Mouse (Mus musculus) bone marrow macrophage, adult 2 months (primary cell): ENCODE measurements around the gene Lemd1. TPM values are rescaled to one million over a fixed set of nuclear protein-coding genes. Genes with fewer than 3 reads are reported as not detected.
"Not testable (repeated sequence)": the region's sequence is repeated elsewhere in the genome, so short reads cannot be mapped to it uniquely, and the experiment has no call there.

ENCODE experiments used
- H3K27ac ChIP-seq: 2 replicates; pipeline ENCODE4 v1.5.1; 2012; ENCODE audit warnings: low read depth, low read length; ENCODE audit not compliant: insufficient read depth
- H3K4me1 ChIP-seq: 2 replicates; pipeline ENCODE4 v1.6.1; 2012; ENCODE audit warnings: low read length; ENCODE audit not compliant: control insufficient read depth, insufficient read depth
- H3K4me3 ChIP-seq: 2 replicates; pipeline ENCODE4 v1.5.1; 2012; ENCODE audit warnings: mild to moderate bottlenecking, low read length, moderate library complexity; ENCODE audit not compliant: insufficient read depth
- CTCF ChIP-seq: IDR thresholded peaks from 2 replicates; pipeline ENCODE4 v1.5.1; 2012; ENCODE audit warnings: low read depth, mild to moderate bottlenecking, low read length, moderate library complexity
- POLR2A ChIP-seq: IDR thresholded peaks from 2 replicates; pipeline ENCODE4 v1.6.1; 2012; ENCODE audit warnings: mild to moderate bottlenecking, low read depth, low read length, borderline replicate concordance
- polyA plus RNA-seq: library from polyadenylated mRNA; stranded (reverse); fragments of >200 nt; gene quantifications from 2 replicates; pipeline ENCODE4 v1.2.4, GENCODE M21; 2012; ENCODE audit not compliant: missing spikeins, insufficient read depth, insufficient read length

The Lemd1 gene
- polyA plus RNA-seq, 1 experiment = not detected

DNA sequence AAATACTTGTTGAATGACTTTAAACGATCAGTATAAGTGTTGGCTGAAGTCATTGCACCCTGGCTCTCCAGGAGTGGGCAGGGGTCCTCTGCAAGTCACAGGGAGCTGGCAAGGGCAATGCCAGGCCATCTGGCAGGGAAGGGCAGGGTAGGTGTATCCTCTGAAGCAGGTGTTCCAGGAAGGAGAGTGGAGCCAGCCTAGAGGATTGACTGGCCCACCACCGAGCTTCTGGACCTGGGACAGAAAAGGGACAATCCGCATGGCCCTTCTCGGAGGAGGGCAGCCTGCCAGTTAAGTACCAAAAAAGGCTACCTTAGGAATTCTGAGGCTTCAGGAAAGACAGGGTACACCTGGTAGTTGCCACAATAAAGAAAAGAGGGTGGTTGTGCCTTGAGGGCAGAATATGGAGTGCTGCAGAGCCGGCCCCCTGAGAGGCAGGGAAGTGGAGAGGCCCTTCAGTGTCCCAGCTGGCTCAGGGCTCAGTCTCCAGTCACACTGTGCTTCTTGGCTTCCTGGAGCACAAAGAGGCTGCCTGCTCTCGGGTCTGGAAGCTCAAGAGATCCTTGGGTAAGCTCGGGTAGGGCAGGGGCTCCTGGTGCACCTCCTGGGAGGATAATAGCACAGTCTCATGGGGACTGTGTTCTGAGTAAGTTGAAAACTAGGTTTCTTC is 29.9 kb upstream of the Lemd1 start:
- Histone ChIP-seq H3K4me3 (no peak overlapping the region), H3K27ac (no peak overlapping the region), H3K4me1 (no peaks in the 10 kb centered on the region)
- TF ChIP-seq POLR2A (no peak), CTCF (no peak)

DNA sequence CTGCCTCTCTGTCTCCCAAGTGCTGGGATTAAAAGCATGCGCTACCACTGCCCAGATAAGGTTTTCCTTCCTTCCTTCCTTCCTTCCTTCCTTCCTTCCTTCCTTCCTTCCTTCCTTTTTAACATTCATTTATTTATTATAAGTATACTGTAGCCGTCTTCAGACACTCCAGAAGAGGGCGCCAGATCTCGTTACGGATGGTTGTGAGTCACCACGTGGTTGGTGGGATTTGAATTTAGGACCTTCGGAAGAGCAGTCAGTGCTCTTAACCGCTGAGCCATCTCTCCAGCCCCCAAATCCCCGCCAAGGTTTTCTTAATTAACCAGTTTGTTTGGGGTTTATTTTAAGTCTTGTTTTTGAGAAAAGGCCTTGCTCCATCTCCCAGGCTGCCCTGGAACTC is 28.6 kb upstream of the Lemd1 start:
- not testable (repeated sequence) for H3K4me1 ChIP-seq, H3K4me3 ChIP-seq
- peak; percentile 34; the same call in 1 of the 2 replicates for TF ChIP-seq CTCF

DNA sequence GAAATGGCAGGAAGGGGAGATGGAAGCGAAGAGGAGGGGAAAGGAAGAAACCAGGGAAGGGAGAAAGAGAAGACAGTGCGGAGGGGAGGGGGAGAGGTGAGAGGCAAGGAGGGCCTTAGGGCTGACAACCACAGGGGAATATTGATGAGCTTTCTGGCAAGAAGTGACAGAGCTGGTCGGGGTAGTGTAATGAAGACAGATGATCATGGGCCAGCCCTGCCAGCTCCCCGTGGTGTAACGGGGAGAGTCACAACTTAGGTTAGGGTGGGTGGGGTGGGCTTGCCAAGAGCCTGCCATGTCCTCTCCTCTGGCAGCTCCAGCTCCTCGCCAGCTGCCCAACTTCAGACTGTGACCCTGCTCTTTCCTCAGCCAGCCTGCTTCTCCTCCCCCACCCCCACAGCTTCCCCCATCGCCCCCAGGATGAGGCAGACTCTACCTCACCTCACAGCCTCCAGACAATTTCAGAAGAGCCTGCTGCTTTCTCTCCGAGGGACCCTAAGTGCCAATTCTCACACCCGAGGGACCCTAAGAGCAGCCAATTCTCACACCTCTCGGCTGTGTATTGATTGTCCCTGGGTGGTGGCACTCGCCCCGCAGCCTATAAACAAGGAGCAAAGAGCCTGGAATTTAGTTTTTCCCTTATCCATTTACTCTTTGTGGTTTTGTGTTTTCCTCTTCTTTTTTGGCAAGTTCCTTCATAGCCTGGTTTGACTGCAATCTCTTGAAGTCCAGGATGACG is 26.3 kb upstream of the Lemd1 start:
- Histone ChIP-seq H3K4me1 (no peaks in the 10 kb centered on the region), H3K27ac (no peak overlapping the region), H3K4me3 (no peak overlapping the region)
- TF ChIP-seq CTCF = no peak
- TF ChIP-seq POLR2A = no peak

More for the DNA sequence above, 28.6 kb upstream of the Lemd1 start:
- not testable (repeated sequence) for H3K27ac ChIP-seq

DNA sequence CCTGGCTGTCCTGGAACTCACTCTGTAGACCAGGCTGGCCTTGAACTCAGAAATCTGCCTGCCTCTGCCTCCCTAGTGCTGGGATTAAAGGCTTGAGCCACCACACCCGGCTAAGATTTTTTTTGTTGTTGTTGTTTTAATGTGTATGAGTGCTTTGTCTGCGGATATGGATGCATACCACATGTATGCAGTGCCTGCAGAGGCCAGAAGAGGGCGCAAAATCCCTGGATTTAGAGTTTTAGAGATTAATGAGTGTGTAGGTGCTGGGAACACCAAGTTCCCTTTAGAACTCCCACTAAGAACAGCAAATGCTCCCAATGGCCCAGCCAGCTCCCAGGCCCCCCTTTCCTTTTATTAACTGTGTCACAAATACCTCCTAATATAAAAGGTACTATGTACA is 25.4 kb upstream of the Lemd1 start:
- TF ChIP-seq CTCF (0 out of 2 replicates have a peak, but pooled peaks have one; percentile 7), POLR2A (no peak)
- Histone ChIP-seq H3K4me1 (no peaks in the 10 kb centered on the region), H3K4me3 (no peak overlapping the region), H3K27ac (no peak overlapping the region)

DNA sequence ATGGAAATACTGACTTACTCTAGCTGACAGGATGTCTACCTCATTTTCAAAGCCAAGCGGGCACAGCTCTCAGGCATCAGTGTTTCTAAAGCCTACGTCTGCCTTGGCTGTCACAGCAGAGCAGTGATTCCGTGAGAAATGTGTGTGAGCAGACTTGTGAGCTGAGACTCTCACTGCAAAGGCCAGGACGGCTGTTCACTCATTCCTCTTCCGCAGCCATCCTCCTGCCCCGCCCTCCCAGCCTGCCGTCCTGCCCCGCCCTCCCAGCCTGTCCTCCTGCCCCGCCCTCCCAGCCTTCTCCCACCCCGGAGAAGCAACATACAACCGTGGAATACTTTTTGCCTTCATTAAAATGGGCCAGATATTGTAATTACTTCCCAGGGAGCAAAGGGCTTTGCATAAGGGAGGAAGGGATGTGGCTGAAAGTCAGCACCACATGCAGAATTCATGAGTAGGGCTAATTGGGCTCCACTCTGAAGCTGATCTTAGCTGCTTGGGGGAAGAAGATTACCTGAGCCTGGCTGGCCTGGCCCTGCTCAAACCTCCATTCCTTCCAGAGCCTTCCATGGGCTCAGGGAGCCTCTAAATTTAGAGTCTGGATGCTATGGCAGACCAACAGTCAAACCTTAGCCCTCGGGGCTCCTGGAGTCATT is 23.0 kb upstream of the Lemd1 start:
- TF ChIP-seq POLR2A = no peak
- TF ChIP-seq CTCF = no peak
- Histone ChIP-seq H3K4me3 (no peak overlapping the region), H3K27ac (no peak overlapping the region), H3K4me1 (no peaks in the 10 kb centered on the region)

DNA sequence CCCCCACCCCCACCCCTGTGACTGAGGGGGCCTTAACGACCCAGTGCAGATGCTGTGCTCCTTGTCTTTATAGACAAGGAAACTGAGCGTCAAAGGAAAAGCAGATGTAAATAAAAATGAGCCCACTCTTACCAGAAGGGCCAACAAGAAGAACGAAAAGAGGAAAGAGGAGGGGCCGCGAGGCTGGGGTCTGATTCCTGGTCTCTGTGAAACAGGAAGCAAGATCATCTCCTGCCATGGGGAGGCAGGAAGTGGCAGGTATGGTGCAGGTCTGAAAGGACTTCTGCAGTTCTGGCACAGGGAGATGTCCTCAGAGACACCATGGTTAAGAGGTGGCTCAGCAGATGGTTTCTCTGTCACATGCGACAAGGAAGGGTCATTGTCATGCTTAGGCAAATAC is 20.5 kb upstream of the Lemd1 start:
- no peak for TF ChIP-seq POLR2A
- no peaks in the 10 kb centered on the region for H3K4me1 ChIP-seq

DNA sequence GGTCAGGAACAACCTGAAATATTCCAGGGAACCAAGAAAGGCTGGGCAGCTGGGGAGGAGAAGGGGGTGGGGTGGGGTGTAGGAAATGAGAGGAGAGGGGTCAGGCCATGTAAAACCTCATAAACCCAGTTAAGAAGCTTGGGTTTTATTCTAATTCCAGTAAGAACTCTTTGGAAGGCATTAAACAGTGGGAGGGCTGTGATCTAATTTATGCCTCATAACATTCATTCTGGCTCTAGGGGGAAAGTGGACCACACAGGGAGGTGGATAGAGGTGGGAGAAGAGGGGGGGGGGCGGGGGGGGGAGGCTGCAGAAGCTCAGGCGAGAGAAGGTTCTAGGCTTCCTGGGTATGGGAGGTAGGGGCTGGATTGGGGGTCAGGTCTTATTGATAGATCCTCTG is 19.6 kb upstream of the Lemd1 start:
- no peaks in the 10 kb centered on the region for H3K4me1 ChIP-seq
- no peak overlapping the region for H3K27ac ChIP-seq
- no peak overlapping the region for H3K4me3 ChIP-seq
- no peak for TF ChIP-seq CTCF

More for the DNA sequence above, 20.5 kb upstream of the Lemd1 start:
- no peak overlapping the region for H3K27ac ChIP-seq
- no peak overlapping the region for H3K4me3 ChIP-seq

DNA sequence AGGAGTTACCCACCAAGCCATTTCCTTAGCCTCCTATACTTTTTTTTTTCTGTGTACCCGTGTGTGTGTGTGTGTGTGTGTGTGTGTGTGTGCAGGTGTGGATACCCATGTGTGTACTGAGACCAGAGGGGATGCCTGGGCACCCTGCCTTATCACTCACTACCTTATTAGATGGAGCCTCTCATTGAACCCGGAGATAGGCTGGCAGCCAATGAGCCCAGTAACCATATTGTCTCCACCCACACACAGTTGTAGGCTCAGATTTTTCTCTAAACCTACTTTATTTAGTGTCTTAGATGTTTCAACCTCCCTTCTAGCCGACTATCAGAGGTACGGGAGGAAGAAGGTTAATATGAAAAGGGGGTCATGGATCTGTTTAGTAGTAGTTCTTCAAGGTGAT is 4.9 kb upstream of the Lemd1 start:
- Histone ChIP-seq H3K27ac (no peak overlapping the region), H3K4me3 (no peak overlapping the region), H3K4me1 (no peaks in the 10 kb centered on the region)
- TF ChIP-seq POLR2A = no peak
- no peak for TF ChIP-seq CTCF

DNA sequence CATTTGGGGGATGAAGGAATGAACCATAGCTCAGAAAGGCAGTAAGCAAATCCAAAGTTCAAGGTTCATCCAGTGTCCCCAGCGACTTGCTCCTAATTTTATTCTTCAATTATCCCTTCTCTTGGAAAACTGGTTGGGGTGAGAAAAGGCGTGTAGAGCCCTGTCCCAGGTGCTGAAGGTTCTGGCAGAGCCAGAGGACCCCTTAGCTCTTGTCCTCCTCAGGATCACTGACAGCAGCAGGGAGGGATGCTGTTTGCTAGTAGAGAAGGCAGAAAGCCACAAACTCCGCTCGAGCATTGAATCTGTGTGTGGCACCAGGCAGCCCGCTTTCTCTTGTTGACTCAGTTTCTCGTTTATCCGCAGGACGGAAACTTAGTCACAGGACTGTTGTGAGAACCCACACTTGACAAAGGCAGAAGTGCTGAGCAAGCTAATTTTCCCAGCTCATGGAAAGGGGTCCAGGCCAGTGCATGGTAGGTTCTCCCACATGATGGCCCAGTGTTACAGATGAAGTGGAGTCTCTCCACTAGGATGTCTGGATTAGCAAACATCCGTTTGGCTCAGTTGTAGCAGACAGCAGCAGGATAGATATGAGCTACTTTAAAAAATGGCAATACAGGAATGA is 2.7 kb upstream of the Lemd1 start:
- TF ChIP-seq CTCF (no peak), POLR2A (no peak)
- H3K4me3 ChIP-seq = no peak overlapping the region
- no peak overlapping the region for H3K27ac ChIP-seq
- no peaks in the 10 kb centered on the region for H3K4me1 ChIP-seq

DNA sequence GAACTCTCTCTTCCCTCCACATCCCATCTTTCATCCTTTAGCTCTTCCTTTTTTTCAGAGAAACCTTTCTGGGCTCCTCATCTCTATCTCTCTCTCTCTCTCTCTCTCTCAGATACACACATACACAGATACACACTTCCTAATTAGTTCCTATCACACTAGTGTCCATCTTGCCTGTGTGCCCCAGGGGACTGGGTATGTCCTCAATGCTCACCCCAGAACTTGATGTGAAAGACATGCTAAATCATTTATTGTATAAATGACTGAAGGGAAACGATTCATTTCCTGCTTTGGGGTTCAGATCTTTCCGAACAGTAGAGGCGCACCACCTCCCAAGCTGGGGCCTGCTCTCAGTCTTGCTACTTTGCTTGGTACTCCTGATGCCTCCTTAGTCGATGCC is 2.0 kb upstream of the Lemd1 start:
- Histone ChIP-seq H3K27ac (no peak overlapping the region), H3K4me1 (peaks cover 1% of the 10 kb centered on the region; the same call in 1 of the 2 replicates), H3K4me3 (no peak overlapping the region)
- TF ChIP-seq CTCF (no peak), POLR2A (no peak)
